Mouse (Mus musculus): ENCODE results near the gene Pgr15l.

Pgr15l gene

DNA sequence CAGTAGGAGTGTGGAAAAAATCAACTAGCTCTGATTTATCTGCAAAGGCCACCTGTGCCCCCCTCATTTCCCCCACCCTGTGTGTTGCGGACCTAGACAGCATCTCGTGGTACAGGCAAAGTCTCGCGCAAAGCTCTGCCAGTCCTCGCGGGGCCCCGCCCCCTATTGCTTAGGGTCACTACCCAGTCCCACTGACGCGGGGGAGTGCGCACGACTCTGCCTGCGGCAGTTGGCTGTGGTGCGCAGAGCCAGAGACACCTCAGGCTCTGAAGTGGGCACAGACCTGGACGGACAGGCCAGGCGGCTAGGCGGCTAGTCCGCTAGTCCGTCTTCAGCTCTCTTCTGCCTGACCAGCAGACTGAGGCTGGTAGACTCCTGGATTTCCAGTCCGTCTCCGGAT is at the start of gene Pgr15l:
Gene Pgr15l (plus strand): TSS at position 228 of the 400 bp plus-strand sequence.
- peak; percentile 27 for DNase-seq (ENCODE audit: inconsistent ontology term)

DNA sequence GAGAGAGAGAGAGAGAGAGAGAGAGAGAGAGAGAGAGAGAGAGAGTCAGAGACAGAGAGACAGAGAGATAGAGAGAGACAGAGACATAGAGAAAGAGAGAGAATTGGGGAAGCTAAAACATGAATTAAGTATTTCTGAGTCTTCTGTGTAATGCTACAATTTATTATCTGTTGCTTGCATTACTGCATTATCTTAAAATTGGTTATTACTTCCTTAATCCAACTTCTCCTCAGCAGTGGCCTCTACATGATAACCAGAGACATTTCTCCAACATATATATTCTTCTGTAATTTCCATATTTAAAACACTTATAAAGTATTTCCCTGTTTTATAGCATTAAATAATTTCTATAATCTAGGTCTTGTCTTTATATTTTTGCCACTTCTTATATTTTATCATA is 44.9 kb upstream of the Pgr15l start:
- DNase-seq (ENCODE audit: inconsistent ontology term) = no peak

DNA sequence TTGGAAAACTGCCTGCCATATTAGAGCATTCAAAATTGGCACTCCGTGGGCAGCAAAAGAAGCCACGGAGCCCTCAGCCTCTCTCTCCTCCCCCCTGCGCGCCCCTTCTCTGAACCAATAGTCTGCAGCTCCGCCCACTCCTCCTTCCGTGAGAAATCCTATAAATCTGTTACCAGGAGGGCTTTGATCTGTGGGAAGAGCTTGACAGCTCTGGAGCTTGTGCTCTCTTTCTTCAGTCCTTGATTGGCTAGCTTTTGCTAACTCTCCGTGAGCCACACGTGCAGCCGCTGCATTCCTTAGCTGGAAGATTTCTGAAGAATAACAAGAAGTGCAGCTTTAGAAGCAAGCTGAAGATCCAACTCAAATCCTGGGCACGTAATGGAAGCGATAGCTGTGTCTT is 2.6 kb upstream of the Pgr15l start:
- DNase-seq (ENCODE audit: inconsistent ontology term) = peak; percentile 9

All from Muller cell, postnatal 12 days (primary cell).